In genomic region chr4:45490036-45490752, GRCm38 (mm10) we compare ENCODE assay signal across 8 mouse cellular contexts. TPM values are rescaled to one million over a fixed set of nuclear protein-coding genes. Genes with fewer than 3 reads are reported as not detected.
DNase-seq lines count a peak whose midpoint lies in the region; ATAC-seq and TF ChIP-seq lines count a peak whose summit lies in the region.
"Had no signal": no experiment of that assay in that cellular context is flagged by ENCODE, and none has a peak within 500 bp of the region (broad histone marks: within the 10 kb centered on the region; RNA-seq: fewer than 3 reads in every experiment).

No protein-coding gene starts in this region.

- peak; percentile 97 for TF ChIP-seq EP300 in ES-Bruce4 (IDR thresholded peaks at IDR 0.05; ENCODE audit: insufficient read depth, low read depth, low read length)

- H3K4me2 ChIP-seq in heart, embryonic 16.5 days (ENCODE audit: low read depth, low read length), result peak overlapping the region; percentile 52

- TF ChIP-seq CTCF in ES-Bruce4 (IDR thresholded peaks at IDR 0.05; ENCODE audit: low read depth, low read length), result no peak
- no peak for TF ChIP-seq CTCF in lung, adult 2 months (IDR thresholded peaks at IDR 0.05; ENCODE audit: insufficient read depth, low read length)

- H3K9me3 ChIP-seq in ES-Bruce4 (replicated peaks; ENCODE audit: control insufficient read depth, insufficient read depth, low read length, poor library complexity, severe bottlenecking), result no peaks in the 10 kb centered on the region
- no peaks in the 10 kb centered on the region for H3K9me3 ChIP-seq in heart, embryonic 16.5 days (replicated peaks; ENCODE audit: control insufficient read depth, low read length)

- peak overlapping the region; percentile 92 for H3K27ac ChIP-seq in ES-Bruce4 (ENCODE audit: insufficient read depth, low read length)
- H3K27ac ChIP-seq in heart, embryonic 16.5 days (ENCODE audit: low read length), result peak overlapping the region; percentile 96

- peak; percentile 96 for DNase-seq in ZHBTc4 (ENCODE audit: low read depth, low spot score)
- DNase-seq in mesoderm, embryonic 11.5 days (ENCODE audit: low read depth, low spot score), result peak; percentile 76
- DNase-seq in spleen, postnatal 10 days (ENCODE audit: low spot score in 2 of 2), result no peak
- no peak for DNase-seq in right cerebral cortex, adult 2 months (ENCODE audit: low spot score in 2 of 2)
- DNase-seq in lung, adult 2 months, result no peak
- DNase-seq: spleen, adult 18-20 months had no signal

- TF ChIP-seq POLR2A in ES-Bruce4 (IDR thresholded peaks at IDR 0.05; ENCODE audit: insufficient read depth, low read length), result no peak
- no peak for TF ChIP-seq POLR2A in lung, adult 2 months (IDR thresholded peaks at IDR 0.05; ENCODE audit: borderline replicate concordance, extremely low read depth, low read depth, low read length)

- no peak for ATAC-seq in heart, embryonic 16.5 days (replicated peaks; ENCODE audit: extremely low read depth, insufficient read depth, low FRiP score)

- no peak overlapping the region for H3K9ac ChIP-seq in ES-Bruce4 (ENCODE audit: low read depth, poor library complexity, severe bottlenecking)
- H3K9ac ChIP-seq in heart, embryonic 16.5 days (ENCODE audit: low read length), result peak overlapping the region; percentile 62

- no peak overlapping the region for H3K4me3 ChIP-seq in ES-Bruce4 (ENCODE audit: low read depth, low read length)
- H3K4me3 ChIP-seq in heart, embryonic 16.5 days (ENCODE audit: low read length), result peak overlapping the region; percentile 4; the same call in 1 of the 2 replicates
- H3K4me3 ChIP-seq in lung, adult 2 months (replicated peaks; ENCODE audit: extremely low read depth, low read depth, low read length), result no peak overlapping the region

- no peaks in the 10 kb centered on the region for H3K36me3 ChIP-seq in ES-Bruce4 (ENCODE audit: control insufficient read depth, insufficient read depth, low read length, poor library complexity, severe bottlenecking)
- peaks cover 8% of the 10 kb centered on the region; the same call in 1 of the 2 replicates for H3K36me3 ChIP-seq in heart, embryonic 16.5 days (ENCODE audit: control insufficient read depth, insufficient read depth)

- peaks cover 32% of the 10 kb centered on the region for H3K4me1 ChIP-seq in ES-Bruce4 (ENCODE audit: control insufficient read depth, insufficient read depth, low read length)
- H3K4me1 ChIP-seq in heart, embryonic 16.5 days (ENCODE audit: control insufficient read depth, insufficient read depth, low read length), result peaks cover 88% of the 10 kb centered on the region
- peaks cover 51% of the 10 kb centered on the region for H3K4me1 ChIP-seq in lung, adult 2 months (ENCODE audit: control insufficient read depth, insufficient read depth, low read length)

- WGBS in heart, embryonic 16.5 days, result 22% methylated on average over 8 of the region's 8 CpGs
- 36% methylated on average over 8 of the region's 8 CpGs for WGBS in lung, adult 2 months

- H3K27me3 ChIP-seq in ES-Bruce4 (ENCODE audit: control insufficient read depth, insufficient read depth, low read length, poor library complexity, severe bottlenecking), result no peaks in the 10 kb centered on the region
- H3K27me3 ChIP-seq in heart, embryonic 16.5 days (ENCODE audit: control insufficient read depth, insufficient read depth, low read length), result no peaks in the 10 kb centered on the region

RNA-seq across cellular contexts. Expression of gene Shb, which starts 42.1 kb away (rescaled TPM):
- 24.5 and 27.4 TPM in 2 replicates for polyA plus RNA-seq in ES-Bruce4 (2011; ENCODE audit: insufficient read depth, insufficient read length, low read depth, missing spikeins)
- 7.6 and 9.2 TPM in 2 replicates for polyA plus RNA-seq in heart, embryonic 16.5 days (2015; fragmentation: Nextera tagmentation; extraction: Ambion mirVana)
- 36.2 and 37.7 TPM in 2 replicates for polyA plus RNA-seq in lung, adult 2 months (2012; rRNA removed)

Comparison
In these comparisons a context has a peak if more than half of its experiments do, and no peak if none do; other contexts are left out.
1. DNase-seq: peak in ZHBTc4 (single experiment) and mesoderm, embryonic 11.5 days (single experiment); none in spleen, postnatal 10 days (0 of 2), right cerebral cortex, adult 2 months (0 of 2) and lung, adult 2 months (single experiment).